Mouse (Mus musculus): ENCODE results near the gene Cpe. TPM values are rescaled to one million over a fixed set of nuclear protein-coding genes. Genes with fewer than 3 reads are reported as not detected.

The Cpe gene
- polyA plus RNA-seq, 2 experiments from 2014 or later: 3.1 to 3.5 TPM

DNA sequence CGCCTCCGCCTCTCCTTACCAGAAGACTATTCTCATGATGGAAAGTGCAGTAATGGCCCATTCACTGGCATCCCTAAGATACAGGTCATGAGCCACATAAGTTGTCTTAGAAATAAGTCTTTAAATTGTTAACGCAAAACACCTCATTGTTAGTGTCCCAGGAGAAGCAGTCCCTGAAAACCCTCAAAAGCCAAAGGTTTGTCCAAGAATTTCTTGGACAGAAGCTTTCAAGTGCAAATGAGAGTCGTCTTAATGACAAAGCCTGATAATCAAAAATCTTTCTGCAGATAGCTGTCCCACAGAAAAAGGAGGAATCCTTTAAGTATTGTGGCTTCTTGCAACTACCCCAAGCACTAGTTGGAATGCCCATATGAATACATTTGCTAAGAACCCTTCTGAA is 60.7 kb downstream of the Cpe start:
- no peak for ATAC-seq

DNA sequence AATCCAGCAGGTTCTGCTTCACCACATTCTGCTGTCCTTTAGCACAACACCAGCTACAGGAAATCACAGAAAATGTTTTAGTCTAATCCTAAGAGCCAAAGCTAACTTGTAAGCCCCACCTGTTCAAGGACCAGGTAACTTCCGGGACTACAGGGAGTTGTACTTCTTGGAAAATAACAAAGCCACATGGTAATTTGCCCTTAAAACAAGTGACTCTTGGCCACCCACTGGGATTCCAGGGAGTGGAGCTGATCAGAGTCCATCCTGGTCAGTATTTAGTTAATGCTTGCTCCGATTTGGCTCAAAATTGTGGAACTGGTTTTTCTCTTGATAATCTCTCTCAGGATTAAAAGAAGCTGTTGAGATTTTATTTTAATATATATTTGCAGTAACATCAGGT is 61.1 kb downstream of the Cpe start:
- no peak for ATAC-seq

DNA sequence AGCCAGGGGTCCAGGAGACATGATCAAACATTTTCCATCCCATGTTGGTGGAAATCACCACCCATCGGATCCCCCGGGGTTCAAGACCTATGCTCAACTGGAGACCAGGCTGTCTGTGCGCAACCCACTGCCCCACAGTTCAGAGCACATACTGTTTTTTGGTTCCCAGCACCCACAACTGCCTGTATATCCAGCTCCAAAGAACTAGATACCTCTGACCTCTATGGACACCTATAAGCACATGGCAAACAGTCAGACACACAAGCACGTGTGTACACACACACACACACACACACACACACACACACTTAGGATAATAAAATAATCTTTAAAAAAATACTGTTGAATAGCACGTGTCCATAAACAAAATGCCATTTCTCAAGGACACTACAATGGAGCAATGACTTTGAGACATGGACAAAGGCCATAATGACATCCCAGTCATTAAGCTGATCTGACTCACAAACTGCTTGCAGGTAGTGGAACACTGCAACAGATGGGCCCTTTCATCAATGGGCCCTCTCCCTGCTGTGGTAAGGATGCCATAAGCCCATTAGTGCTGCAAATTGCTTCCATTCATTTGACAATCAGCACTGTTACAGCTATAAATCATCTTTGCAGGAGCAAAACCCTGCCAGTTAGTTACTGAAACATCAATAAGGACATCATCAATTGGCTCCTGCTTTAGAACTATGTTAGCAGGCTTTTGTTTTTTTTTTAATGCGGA is 63.7 kb downstream of the Cpe start:
- ATAC-seq: no peak

DNA sequence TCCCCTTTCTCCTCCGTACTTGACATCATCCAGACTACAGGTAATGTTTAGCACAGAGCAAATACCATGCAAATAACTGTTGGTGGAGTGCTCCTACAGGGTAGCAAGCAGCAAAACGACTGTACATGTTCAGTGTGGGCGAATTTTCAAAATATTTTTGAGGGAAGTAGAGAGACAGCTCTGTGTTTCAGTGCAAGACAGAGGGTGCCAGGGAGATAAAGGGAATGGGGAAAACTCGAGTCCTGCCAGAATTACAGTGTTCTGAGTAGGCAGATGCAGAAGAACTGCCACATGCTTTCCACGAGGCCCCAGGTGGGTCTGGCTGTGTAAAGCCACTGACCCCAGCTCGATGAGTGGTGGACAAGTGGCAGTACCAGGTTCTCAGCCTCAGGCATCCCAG is 64.8 kb downstream of the Cpe start:
- ATAC-seq: no peak

DNA sequence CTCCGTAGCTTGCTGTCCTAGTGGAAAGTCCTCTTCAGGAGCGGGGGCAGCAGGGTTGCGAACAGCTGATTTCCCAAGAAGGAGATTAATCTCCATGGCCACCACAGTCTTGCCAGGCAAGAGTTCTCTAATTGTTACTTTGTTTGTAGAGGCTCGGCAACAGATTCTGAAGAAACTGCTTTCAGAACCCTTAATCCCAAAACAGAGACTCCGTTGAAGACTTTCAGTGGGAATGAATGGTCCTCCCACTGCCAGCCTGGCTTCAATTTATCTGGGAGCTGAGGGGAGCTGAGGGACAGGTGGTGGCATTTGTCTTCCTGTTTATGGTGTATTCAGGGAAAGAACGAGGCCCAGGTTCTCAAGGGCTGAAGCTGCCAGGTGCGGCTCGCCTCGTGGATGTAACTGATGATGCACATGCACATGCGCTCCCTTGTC is 68.2 kb downstream of the Cpe start:
- ATAC-seq: no peak

DNA sequence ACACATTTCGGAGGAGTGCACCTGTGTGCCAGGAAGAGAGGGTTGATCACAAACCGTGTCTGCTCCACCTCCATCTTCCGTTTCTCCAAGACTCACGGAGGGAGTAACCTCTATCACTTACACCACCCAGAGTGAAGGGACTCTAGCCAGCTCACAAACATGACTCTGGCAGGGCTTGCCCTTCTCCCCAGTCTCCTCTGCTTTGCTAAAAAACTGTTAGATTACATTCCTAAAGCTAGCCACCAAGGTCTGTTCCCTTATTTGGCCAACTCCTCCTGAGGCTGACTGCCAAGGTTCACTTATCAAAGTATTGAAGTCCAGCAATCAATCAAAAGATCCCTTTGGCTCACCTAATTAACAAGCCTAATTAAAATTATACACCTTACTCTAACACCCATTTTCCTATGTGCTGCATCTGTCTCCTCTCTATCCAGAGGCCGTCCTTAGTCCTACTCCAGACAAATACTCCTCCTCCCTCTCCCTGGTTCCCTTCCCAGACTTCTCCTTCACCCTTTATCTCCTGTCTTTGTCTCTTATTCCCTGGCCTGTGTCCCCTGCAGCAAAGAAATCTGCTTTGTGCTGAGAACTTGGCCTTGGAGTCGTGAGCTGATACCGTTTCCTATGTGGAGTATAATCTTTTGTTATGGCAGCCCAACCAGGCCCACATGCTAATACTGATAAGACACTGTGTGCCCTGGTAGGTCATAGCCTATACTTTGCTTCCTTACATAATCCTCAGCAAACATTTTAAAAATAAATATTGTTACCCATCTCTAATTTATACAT is 72.3 kb downstream of the Cpe start:
- no peak for ATAC-seq

DNA sequence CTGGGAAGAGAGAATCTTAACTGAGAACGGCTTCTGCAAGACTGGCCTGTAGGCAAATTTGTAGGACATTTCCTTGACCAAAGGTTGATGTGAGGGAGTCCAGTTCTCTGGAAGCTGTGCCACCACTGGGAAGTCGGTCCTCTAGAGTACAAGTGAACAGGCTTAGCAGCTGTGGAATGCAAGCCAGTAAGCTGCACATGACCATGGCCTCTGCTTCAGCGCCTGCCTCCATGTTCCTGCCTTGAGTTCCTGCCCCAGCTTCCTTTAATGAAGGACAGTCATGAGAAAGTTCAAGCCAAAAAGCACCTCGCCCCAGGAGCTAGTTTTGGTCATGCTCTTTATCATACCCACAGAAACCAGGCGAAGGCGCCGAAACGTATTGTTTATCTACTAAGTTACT is 73.2 kb downstream of the Cpe start:
- no peak for ATAC-seq

DNA sequence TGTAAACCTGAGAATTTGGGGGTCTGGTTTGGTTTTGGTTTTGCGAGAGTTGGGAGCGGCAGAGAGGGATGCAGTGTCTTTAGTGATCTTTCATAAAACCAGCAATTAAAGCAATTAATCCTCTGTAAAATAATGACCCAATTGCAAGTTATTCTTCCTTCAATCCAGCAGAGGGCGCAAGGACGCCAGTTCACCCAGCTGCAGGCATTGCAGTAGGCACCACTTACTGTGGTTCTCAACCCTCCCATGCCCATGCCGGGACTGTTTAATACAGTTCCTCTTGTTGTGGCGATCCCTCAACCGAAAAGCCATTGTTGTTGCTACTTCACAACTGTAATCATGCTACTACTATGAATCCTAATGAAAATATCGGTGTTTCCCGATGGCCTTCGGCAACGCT is 74.2 kb downstream of the Cpe start:
- peak; percentile 73 for ATAC-seq

DNA sequence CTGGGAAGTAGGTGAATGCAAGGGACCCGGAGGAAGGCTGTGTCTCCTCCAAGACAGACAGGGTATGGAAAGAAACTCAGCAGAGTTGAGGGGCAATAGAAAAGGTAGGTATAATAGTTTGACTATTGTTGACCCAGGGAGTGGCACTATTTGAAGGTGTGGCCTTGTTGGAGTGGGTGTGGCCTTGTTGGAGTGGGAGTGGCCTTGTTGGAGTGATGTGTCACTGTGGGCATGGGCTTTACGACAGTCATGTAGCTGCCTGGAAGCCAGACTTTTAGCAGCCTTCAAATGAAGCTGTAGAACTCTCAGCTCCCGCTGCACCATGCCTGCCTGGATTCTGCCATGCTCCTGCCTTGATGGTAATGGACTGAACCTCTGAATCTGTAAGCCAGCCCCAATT is 76.3 kb downstream of the Cpe start:
- no peak for ATAC-seq

DNA sequence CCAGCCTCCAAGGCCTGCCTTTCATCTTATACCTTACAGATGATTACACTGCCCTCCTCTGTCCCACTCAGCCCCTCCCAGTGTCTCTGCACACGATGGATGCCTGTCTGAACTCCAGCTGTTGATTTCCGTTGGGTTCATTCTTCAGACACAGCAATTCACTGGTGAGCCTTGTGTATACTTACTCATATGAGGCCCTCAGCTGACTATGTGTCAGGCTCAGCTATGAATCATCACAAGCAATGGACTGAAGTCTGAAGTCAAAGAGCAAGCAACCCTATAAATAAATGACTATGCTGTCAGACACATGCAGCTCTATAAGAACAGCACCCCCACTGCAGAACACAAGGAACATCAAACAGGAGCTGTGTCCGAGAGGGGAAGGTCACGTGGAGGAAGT is 77.4 kb downstream of the Cpe start:
- no peak for ATAC-seq

DNA sequence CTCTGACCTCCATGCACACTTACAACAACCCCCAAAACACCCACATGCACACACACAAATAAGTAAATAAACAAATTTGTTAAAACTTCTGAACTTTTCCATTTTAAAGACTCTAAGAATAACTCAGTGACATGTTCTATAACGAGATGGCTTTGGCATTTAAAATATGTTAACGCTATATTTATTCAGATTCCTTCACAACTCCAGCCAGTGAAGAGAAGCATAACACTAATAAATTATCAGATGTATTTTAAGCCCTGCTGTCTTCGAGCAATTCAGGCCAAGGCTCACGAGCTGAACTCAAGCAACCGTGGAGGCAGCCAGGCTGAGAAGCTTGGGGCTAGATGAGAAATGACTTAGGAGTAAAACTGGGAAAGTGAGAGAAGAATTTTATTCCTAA is 79.2 kb downstream of the Cpe start:
- no peak for ATAC-seq

DNA sequence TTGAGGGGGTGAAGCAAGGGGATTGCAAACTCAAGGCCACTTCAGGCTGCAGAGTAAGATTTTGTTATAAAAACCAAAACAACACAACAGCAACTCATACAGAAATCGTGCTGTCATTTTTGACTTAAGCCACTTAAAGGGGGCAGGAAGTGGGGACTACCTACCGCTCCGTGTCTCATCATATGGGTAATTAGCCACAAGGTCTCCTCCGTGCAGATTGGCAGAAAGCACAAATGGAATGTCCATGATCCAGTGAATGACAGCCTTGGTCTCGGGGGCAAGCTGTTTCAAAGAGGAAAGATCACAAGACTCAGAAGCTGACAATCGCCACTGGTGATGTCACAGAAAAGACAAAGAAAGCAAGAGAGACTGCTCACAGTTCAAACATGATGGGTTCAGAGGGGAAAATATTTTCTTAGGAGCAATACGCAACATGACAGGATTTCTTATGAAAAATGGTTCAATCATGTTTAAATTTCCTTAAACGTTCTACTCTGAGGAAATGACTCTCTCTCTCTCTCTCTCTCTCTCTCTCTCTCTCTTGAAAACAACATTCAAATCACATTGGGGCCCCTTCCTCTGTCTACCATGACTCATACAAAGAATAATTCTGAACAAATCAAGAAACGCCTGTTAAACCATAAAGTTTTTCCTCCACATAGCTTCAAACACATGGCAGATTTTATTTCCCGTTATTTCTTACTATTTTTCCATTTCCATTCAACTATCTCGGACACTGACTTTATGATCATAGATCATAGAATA is 81.5 kb downstream of the Cpe start:
- peak; percentile 62 for ATAC-seq

DNA sequence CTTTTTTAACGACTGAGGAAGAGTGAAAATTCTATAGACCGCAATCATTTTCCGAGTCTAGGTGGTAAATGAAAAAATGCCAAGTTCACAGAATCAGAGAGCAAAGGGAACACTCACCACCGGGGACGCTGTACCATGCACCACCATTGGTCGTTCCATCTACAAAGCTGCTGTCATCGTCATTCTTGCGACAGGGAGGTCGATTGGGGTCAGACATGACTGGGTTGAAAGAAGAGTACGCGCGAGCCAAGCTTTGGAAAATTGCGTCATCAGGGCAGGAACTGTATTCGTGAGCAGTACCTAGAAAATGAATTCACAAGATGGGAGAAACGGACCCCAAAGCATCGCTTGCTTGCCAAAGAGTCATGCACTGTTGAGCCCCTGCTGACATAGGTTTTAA is 83.9 kb downstream of the Cpe start:
- no peak for ATAC-seq

DNA sequence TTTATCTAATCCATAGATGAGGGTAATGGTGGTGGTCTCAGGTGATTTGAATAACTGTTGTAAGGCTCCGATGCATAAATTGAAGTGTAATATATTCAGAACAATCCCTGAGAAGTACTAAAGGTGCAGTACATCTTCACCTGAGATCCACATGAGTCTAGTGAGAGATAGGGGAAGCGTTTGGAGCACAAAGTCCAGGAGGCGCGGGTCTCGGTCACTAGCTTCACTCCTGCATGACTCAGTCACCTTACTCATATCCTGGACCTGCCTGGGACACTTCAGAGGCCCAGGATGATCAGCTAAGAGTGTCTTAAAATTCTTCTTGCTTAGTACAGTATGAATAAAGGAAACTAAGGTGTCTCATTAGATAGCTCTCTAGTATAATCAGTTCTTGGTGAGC is 86.8 kb downstream of the Cpe start:
- ATAC-seq: no peak

DNA sequence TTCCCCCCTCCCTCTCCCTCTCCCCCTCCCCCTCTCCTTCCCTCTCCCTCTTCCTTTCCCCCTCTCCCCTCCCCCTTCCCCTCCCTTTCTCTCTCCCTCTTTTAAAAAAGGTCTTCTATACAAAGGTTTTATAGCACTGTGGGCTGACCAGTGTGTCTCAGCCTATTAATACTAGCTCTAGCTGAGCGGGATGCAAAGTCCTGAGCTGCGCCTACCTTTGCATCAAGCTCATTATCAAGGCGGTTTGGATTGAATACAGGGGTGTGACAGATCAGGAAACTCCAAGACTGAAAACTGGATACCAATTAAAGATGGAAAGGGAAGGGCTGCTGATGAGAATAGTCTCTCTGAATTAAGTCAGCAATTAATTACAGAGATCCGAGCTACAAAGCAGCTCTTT is 94.6 kb downstream of the Cpe start:
- ATAC-seq: no peak

DNA sequence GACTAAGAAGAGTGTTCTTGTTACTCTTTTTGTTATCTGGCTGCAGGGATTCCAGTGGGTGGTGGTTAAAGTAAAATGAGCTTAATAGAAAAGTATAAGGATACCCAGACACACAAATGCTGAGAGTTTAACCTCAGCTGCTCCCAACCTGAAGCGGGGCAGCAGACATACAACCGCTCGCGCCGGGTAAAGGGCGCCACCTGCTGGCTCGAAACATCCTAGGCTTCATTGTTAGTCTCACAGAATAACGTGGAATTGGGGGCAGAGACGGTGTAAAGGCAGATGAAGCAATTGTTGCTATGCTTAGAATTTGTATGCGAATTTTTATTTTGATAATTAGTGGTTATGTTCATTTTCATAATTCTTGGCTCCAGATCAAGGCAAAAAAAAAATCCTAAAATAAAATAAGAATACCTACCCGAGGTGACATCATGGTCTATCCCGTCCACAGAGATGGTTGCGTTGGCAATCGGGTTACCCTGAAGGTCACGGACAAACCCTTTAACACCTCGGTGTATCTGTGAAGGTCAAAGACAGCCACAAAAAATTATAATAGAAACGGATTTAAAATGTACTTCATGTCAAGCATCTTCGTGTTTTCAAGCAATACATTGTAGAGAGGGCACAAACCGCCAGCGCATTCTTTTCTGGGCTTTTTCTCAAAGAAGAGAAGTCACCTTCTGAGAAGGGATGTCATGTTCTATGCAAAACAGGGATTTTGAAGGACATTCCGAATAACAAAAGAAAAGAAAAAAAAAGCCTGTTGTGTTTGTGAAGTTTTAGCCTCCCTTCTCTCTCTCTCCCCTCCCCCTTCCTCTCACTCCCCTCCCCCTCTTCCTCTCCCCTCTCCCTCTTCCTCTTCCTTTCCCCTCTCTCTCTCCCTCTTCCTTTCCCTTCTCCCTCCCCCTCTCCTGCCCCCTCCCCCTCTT is 95.5 kb downstream of the Cpe start:
- ATAC-seq: peak; percentile 57

DNA sequence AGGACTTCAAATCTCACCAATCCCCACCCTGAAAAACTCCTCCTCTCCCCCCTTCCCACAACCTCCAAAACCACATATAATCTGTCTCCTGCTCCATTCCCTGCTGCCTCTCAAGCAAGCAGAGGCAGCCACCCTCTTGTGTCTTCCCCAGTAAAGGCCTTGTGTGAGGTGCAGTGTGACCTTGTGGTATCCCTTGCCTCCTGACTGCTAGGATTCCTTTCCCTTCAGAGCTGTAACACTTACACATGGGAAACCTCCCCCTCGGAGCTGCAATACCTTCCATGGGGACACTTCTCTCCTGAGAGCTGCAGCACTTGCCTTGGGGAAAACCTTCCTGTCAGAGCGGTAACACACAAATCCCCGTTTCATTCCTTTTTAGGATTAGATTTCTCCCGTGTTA is 96.5 kb downstream of the Cpe start:
- ATAC-seq: no peak

DNA sequence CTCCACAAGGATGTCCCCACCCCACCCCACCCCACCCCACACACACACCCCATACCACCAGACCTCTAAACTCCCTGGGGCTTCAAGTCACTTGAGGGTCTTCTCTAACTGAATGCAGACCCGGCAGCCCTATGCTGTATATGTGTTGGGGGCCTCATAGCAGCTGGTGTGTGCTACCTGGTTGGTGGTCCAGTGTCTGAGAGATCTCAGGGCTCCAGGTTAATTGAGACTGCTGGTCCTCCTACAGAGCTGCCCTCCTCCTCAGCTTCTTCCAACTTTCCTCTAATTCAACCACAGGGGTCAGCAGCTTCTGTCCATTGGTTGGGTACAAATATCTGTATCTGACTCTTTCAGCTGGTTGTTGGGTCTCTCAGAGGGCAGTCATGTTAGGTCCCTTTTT is 102.4 kb downstream of the Cpe start:
- no peak for ATAC-seq

DNA sequence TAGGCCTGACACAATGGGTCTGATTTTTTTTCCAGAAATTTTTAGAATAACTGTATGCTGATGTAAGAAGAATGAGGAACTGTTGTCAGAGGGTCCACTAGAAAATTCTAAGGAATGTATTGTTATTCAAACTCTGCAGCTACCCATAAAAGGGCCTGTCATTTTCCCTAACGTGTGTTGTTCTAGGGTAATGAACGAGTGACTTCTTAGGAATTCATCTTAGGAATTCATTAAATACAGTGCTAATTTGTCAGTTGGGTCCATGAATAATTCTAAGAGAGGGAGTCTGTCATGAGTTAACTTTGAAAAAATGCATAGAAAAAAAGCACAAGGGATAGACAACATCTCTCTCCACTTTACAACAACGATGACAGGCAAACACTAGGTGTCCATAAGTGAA is 110.0 kb downstream of the Cpe start:
- no peak for ATAC-seq

DNA sequence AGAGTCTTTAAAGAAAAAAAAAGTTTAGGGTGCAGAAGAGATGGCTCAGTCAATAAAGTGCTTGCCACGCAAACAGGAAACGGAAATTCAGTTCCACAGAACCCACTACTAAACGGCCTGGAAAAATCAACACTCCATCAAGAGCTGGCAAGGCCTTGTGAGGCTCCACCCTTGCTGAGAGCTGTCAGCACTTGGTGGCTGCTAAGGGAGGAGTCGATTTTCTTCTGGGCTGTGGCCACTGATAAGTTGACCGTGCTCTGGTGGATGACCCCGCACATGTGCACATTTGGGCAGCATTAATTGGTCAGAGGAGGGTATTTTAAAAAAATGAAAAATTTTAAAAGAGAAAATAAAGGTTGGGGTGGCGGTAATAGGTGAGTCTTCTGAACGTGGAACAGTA is 114.6 kb downstream of the Cpe start:
- ATAC-seq: no peak

DNA sequence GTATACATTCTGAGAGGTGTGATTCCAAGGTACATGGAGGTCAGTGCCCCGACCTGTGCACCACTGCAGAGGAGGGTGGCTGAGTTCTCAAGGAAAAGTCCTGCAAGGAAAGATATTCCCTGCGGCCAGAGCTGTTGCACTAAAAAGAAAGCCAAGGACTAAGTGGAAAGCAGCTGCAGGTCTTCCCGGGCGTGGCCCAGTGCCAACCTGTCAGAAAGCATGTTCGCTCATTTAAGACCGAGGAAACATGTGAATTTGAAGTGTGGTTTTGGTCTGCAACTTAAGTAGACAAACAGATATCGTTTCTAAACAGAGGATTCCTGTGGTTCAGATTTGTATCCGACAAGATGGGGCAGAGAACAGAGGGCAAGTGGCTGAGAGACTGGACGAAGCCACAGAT is 117.9 kb downstream of the Cpe start:
- ATAC-seq: no peak

DNA sequence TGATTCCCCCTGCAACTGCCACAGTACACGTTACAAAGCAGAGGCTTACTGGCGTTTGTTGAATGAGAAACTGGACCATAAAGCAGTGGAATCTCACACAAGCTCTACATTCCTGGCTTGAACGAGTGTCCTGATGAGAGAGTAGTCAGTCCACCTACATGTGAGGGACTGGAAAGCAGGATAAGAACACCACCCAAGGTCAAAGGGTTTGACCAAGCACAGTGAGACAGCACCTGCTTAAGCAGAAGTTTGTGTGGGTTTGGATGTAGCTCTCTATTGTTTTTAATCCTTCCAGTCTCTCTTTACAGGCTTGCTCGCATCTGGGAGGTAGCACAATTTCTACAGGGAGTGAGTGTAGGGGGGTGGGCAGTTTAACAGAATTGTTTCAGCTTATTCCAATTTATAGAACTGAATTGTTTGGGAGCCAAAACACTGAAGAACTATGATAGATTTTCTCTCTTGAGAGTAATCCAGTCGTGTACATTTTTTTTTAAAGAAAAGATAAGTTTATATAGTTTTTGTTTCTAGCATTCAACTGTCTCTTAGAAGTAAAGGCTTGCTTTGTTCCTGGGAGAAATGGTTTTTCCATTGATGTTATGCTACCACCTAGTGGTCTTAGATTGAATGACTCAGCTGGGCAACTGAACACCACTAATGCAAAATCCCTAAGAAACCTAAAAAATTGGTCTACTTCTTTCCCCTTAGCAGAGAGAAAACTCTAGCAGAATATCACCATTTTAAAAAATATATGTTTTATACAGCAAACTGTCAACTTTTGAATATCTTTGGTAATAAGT is 144.6 kb downstream of the Cpe start:
- ATAC-seq: no peak

All from activated CD4-positive, CD25-positive, alpha-beta regulatory T cell, adult 4 months (primary cell).